Mouse (Mus musculus) MEL (cell line): ENCODE data around the gene Xpnpep3. TPM values are rescaled to one million over a fixed set of nuclear protein-coding genes. Genes with fewer than 3 reads are reported as not detected.

Experiments used
- DNase-seq: peaks from one replicate; pipeline ENCODE4 v3.0.0; 2011; ENCODE audit warnings: low read depth, low spot score
- H3K27ac ChIP-seq: 2 replicates; pipeline ENCODE4 v1.5.1; 2012; ENCODE audit warnings: low read depth, mild to moderate bottlenecking, control low read depth, low read length, moderate library complexity; ENCODE audit not compliant: control insufficient read depth
- H3K27me3 ChIP-seq, 2 experiments: fragments of 150-350 bp in 1 of 2; sonication (generic) in 1 of 2; 2 replicates each; pipeline ENCODE4 v1.6.1; 2012; ENCODE audit warnings: low read length in 2 of 2, mild to moderate bottlenecking in 2 of 2, improper control_type of control experiment in 1 of 2, moderate library complexity in 1 of 2; ENCODE audit not compliant: insufficient read depth in 2 of 2, control insufficient read depth in 1 of 2
- H3K36me3 ChIP-seq, 2 experiments: 2 replicates each; pipeline ENCODE4 v1.6.1; 2012 to 2014; ENCODE audit warnings: low read length in 2 of 2, improper control_type of control experiment in 1 of 2, inconsistent platforms in 1 of 2, mild to moderate bottlenecking in 1 of 2; ENCODE audit not compliant: insufficient read depth in 2 of 2, control insufficient read depth in 1 of 2
- H3K4me1 ChIP-seq, 2 experiments: fragments of 150-350 bp in 1 of 2; sonication (generic) in 1 of 2; 2 replicates each; pipeline ENCODE4 v1.6.1; 2012; ENCODE audit warnings: low read length in 2 of 2, improper control_type of control experiment in 1 of 2, mild to moderate bottlenecking in 1 of 2; ENCODE audit not compliant: insufficient read depth in 2 of 2, control insufficient read depth in 1 of 2
- H3K4me3 ChIP-seq, 2 experiments: fragments of 150-350 bp in 1 of 2; sonication (generic) in 1 of 2; 2 replicates each; pipeline ENCODE4 v1.5.1; 2012; ENCODE audit warnings: low read depth in 2 of 2, low read length in 2 of 2, mild to moderate bottlenecking in 2 of 2, moderate library complexity in 2 of 2, control low read depth in 1 of 2, improper control_type of control experiment in 1 of 2; ENCODE audit not compliant: control insufficient read depth in 1 of 2, insufficient read depth in 1 of 2
- H3K79me2 ChIP-seq: 2 replicates; pipeline ENCODE4 v1.6.1; 2012; ENCODE audit warnings: mild to moderate bottlenecking, low read length, moderate library complexity; ENCODE audit not compliant: control insufficient read depth, poor library complexity, insufficient read depth
- H3K9ac ChIP-seq: 2 replicates; pipeline ENCODE4 v1.6.1; 2012; ENCODE audit warnings: low read depth, mild to moderate bottlenecking, control low read depth, low read length, moderate library complexity; ENCODE audit not compliant: control insufficient read depth, poor library complexity, severe bottlenecking
- H3K9me3 ChIP-seq: fragments of 150-350 bp; sonication (generic); replicated peaks from 2 replicates; pipeline ENCODE4 v1.6.1; 2012; ENCODE audit warnings: mild to moderate bottlenecking, low read length, improper control_type of control experiment, moderate library complexity; ENCODE audit not compliant: insufficient read depth
- CHD1 ChIP-seq: IDR thresholded peaks from 2 replicates; pipeline ENCODE4 v1.6.1; 2012; ENCODE audit warnings: low read depth, mild to moderate bottlenecking, inconsistent platforms, low read length, improper control_type of control experiment
- EP300 ChIP-seq, 2 experiments: IDR thresholded peaks; 2 replicates each; pipeline ENCODE4 v1.6.1; 2011; ENCODE audit warnings: improper control_type of control experiment in 2 of 2, low read length in 2 of 2, low read depth in 1 of 2, mild to moderate bottlenecking in 1 of 2
- ETS1 ChIP-seq: IDR thresholded peaks from 2 replicates; pipeline ENCODE4 v1.6.1; 2012; ENCODE audit warnings: low read depth, mild to moderate bottlenecking, inconsistent platforms, low read length, improper control_type of control experiment, moderate library complexity
- GABPA ChIP-seq: IDR thresholded peaks from 2 replicates; pipeline ENCODE4 v1.6.1; 2012; ENCODE audit warnings: low read depth, mild to moderate bottlenecking, inconsistent platforms, low read length, improper control_type of control experiment, moderate library complexity
- GATA1 ChIP-seq: IDR thresholded peaks from 2 replicates; pipeline ENCODE4 v1.6.1; 2011; ENCODE audit warnings: low read depth, low read length, improper control_type of control experiment
- HCFC1 ChIP-seq: IDR thresholded peaks from 2 replicates; pipeline ENCODE4 v1.6.1; 2012; ENCODE audit warnings: low read depth, mild to moderate bottlenecking, inconsistent platforms, low read length, improper control_type of control experiment, moderate library complexity
- MAFK ChIP-seq: IDR thresholded peaks from 2 replicates; pipeline ENCODE4 v1.6.1; 2011; ENCODE audit warnings: low read depth, mild to moderate bottlenecking, low read length, improper control_type of control experiment, borderline replicate concordance
- MAZ ChIP-seq: IDR thresholded peaks from 2 replicates; pipeline ENCODE4 v1.6.1; 2012; ENCODE audit warnings: low read depth, mild to moderate bottlenecking, inconsistent platforms, low read length, improper control_type of control experiment
- MEF2A ChIP-seq: IDR thresholded peaks from 2 replicates; pipeline ENCODE4 v1.6.1; 2014; ENCODE audit warnings: low read depth, mild to moderate bottlenecking, inconsistent platforms, low read length, improper control_type of control experiment; ENCODE audit not compliant: poor library complexity, insufficient replicate concordance, severe bottlenecking; ENCODE audit errors: extremely low read depth
- MXI1 ChIP-seq: IDR thresholded peaks from 2 replicates; pipeline ENCODE4 v1.6.1; 2011; ENCODE audit warnings: mild to moderate bottlenecking, low read depth, low read length, improper control_type of control experiment
- POLR2AphosphoS2 ChIP-seq: IDR thresholded peaks from 2 replicates; pipeline ENCODE4 v1.6.1; 2011; ENCODE audit warnings: low read length, improper control_type of control experiment
- POLR2AphosphoS5 ChIP-seq: IDR thresholded peaks from 2 replicates; pipeline ENCODE4 v1.6.1; 2012; ENCODE audit warnings: low read depth, borderline replicate concordance, mild to moderate bottlenecking, inconsistent platforms, low read length, moderate library complexity, mixed read lengths
- SMC3 ChIP-seq: IDR thresholded peaks from 2 replicates; pipeline ENCODE4 v1.6.1; 2011; ENCODE audit warnings: low read depth, low read length, improper control_type of control experiment
- TAL1 ChIP-seq: IDR thresholded peaks from 2 replicates; pipeline ENCODE4 v1.6.1; 2012; ENCODE audit warnings: mild to moderate bottlenecking, inconsistent platforms, low read length, moderate library complexity, mixed read lengths
- TBP ChIP-seq: IDR thresholded peaks from 2 replicates; pipeline ENCODE4 v1.8.0; 2011; ENCODE audit warnings: low read depth, low read length, improper control_type of control experiment
- TCF12 ChIP-seq: IDR thresholded peaks from 2 replicates; pipeline ENCODE4 v1.6.1; 2014; ENCODE audit warnings: low read depth, mild to moderate bottlenecking, inconsistent platforms, low read length, improper control_type of control experiment, moderate library complexity
- UBTF ChIP-seq: IDR thresholded peaks from 2 replicates; pipeline ENCODE4 v1.6.1; 2012; ENCODE audit warnings: low read depth, mild to moderate bottlenecking, inconsistent platforms, low read length, improper control_type of control experiment, moderate library complexity, borderline replicate concordance; ENCODE audit not compliant: insufficient read depth
- USF1 ChIP-seq: IDR thresholded peaks from 2 replicates; pipeline ENCODE4 v1.6.1; 2014; ENCODE audit warnings: low read depth, mild to moderate bottlenecking, inconsistent platforms, low read length, improper control_type of control experiment, moderate library complexity
- ZC3H11A ChIP-seq: IDR thresholded peaks from 2 replicates; pipeline ENCODE4 v1.6.1; 2012; ENCODE audit warnings: low read depth, mild to moderate bottlenecking, inconsistent platforms, low read length, improper control_type of control experiment
- ZKSCAN1 ChIP-seq: IDR thresholded peaks from 2 replicates; pipeline ENCODE4 v1.6.1; 2012; ENCODE audit warnings: low read depth, mild to moderate bottlenecking, inconsistent platforms, low read length, improper control_type of control experiment, moderate library complexity
- ZNF384 ChIP-seq: IDR thresholded peaks from 2 replicates; pipeline ENCODE4 v1.6.1; 2012; ENCODE audit warnings: low read depth, mild to moderate bottlenecking, inconsistent platforms, low read length, improper control_type of control experiment
- polyA plus RNA-seq, 2 experiments: library from polyadenylated mRNA; stranded (reverse) in 1 of 2; unstranded in 1 of 2; fragments of >175 nt in 1 of 2; fragments of >200 nt in 1 of 2; gene quantifications; 2 replicates each; pipeline versions ENCODE4 v1.2.1 to v1.2.4; 2012; ENCODE audit warnings: low replicate concordance in 2 of 2, low read depth in 1 of 2; ENCODE audit not compliant: insufficient read length in 2 of 2, insufficient read depth in 1 of 2, missing spikeins in 1 of 2
- total RNA-seq: library from RNA; depleted of rRNA; stranded (reverse); fragments of 300-350 nt; gene quantifications from 2 replicates; pipeline ENCODE4 v1.2.3, GENCODE M21; 2012

Xpnpep3 gene
- total and polyA plus RNA-seq, 3 experiments = 10.2 to 88.4 (median 13.1) TPM

DNA sequence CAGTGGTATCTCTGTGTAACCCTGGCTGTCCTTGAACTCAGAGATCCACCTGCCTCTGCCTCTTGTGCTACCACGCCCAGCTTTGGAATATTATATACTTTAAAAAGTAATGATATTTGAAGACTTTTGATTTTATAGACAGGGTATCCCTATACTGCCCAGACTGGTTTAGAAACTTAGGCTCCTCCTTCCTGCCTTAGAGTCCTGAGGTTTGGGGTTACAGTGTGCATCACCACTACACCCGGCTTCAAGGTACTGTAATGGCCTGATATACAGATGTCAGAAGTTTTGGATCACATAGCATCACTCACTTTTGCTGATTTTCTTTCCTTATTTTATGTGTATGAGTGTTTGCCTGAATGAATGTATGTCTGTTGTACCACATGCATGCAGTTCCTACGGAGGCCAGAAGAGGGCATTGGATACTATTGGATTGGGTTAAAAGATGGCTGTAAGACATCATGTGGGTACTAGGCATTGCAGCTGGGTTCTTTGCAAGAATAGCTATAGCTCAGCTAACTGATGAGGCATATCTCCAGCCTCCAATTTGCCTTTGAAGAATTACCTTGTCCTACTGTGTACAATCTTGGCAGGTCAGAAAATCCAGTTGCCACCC is 44.7 kb upstream of the Xpnpep3 start (continued):
- peak; percentile 17; the same call in 1 of the 2 replicates for TF ChIP-seq USF1
- no peak for TF ChIP-seq POLR2AphosphoS5
- no peak for TF ChIP-seq UBTF
- TF ChIP-seq GATA1 = no peak
- TF ChIP-seq ZNF384 = no peak
- TF ChIP-seq EP300 (IDR thresholded peaks at IDR 0.05; ENCODE audit: low read depth in 1 of 2, low read length in 2 of 2) = no peak
- TF ChIP-seq MAZ = no peak
- no peak for TF ChIP-seq GABPA
- TF ChIP-seq SMC3 = peak; percentile 49

DNA sequence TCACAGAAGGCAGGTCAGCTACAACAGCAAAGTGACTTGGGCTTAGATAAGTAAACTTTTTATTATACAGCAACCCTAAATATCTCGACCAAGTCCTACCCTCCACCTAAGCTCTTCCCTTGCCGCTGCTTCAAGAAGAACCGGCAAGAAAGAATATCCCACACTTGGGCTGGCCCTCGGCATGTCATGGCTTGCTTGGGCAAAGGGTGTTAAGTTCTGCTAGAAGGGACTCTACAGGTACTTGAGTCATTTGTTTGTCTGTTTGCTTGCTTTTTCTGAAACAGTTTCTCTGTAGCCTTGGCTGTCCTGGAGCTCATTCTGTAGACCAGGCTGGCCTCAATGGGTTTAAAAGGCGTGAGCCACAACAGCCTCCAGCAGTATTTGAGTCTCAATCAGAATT is 43.0 kb upstream of the Xpnpep3 start:
- peaks cover 0 to 9% of the 10 kb centered on the region in 2 experiments; a peak in 2 of 4 replicates for H3K36me3 ChIP-seq
- TF ChIP-seq POLR2AphosphoS2 (no peak), ZKSCAN1 (no peak), MAZ (no peak), MXI1 (no peak), TAL1 (no peak), SMC3 (no peak), ETS1 (no peak), USF1 (no peak), TBP (no peak), MEF2A (no peak), CHD1 (no peak), POLR2AphosphoS5 (no peak), HCFC1 (no peak), MAFK (no peak), TCF12 (no peak), ZC3H11A (no peak)
- TF ChIP-seq, all 39 proteins: peak for 0
- H3K4me3 ChIP-seq = no peak overlapping the region
- H3K9ac ChIP-seq = no peak overlapping the region
- no peak for DNase-seq
- peaks cover 5 to 8% of the 10 kb centered on the region in 2 experiments; a peak in 3 of 4 replicates for H3K4me1 ChIP-seq
- H3K9me3 ChIP-seq = no peaks in the 10 kb centered on the region
- H3K27me3 ChIP-seq = no peaks in the 10 kb centered on the region
- peaks cover 8% of the 10 kb centered on the region for H3K79me2 ChIP-seq
- no peak overlapping the region for H3K27ac ChIP-seq
